Mouse (Mus musculus): ENCODE measurements around the gene Hccs. TPM values are rescaled to one million over a fixed set of nuclear protein-coding genes. Genes with fewer than 3 reads are reported as not detected.

Gene Hccs
- polyA plus RNA-seq (2011; ENCODE audit: insufficient read depth, insufficient read length, low read depth, missing spikeins): 25.1 and 25.7 TPM in 2 replicates

GRCm38 (mm10) chrX:169319945-169320667, at the start of gene Hccs:
Gene Hccs (minus strand): TSS chrX:169320372.
- 0 out of 2 replicates have a peak, but pooled peaks have one; percentile 11 for TF ChIP-seq EP300 (IDR thresholded peaks at IDR 0.05; ENCODE audit: insufficient read depth, low read depth, low read length)
- no peak for TF ChIP-seq CTCF (IDR thresholded peaks at IDR 0.05; ENCODE audit: low read depth, low read length)
- Histone ChIP-seq H3K9me3 (replicated peaks; ENCODE audit: control insufficient read depth, insufficient read depth, low read length, poor library complexity, severe bottlenecking) (no peaks in the 10 kb centered on the region), H3K27me3 (ENCODE audit: control insufficient read depth, insufficient read depth, low read length, poor library complexity, severe bottlenecking) (no peaks in the 10 kb centered on the region), H3K36me3 (ENCODE audit: control insufficient read depth, insufficient read depth, low read length, poor library complexity, severe bottlenecking) (peaks cover 5% of the 10 kb centered on the region), H3K4me1 (ENCODE audit: control insufficient read depth, insufficient read depth, low read length) (no peaks in the 10 kb centered on the region), H3K9ac (ENCODE audit: low read depth, poor library complexity, severe bottlenecking) (peak within 1 kb of the TSS; percentile 57), H3K27ac (ENCODE audit: insufficient read depth, low read length) (no peak within 1 kb of the TSS), H3K4me3 (ENCODE audit: low read depth, low read length) (peak within 1 kb of the TSS; percentile 70)

- H3K9me3 ChIP-seq (replicated peaks; ENCODE audit: control insufficient read depth, insufficient read depth, low read length, poor library complexity, severe bottlenecking): no peaks in the 10 kb centered on the region
- H3K4me1 ChIP-seq (ENCODE audit: control insufficient read depth, insufficient read depth, low read length): no peaks in the 10 kb centered on the region
- H3K27me3 ChIP-seq (ENCODE audit: control insufficient read depth, insufficient read depth, low read length, poor library complexity, severe bottlenecking): no peaks in the 10 kb centered on the region
- H3K9ac ChIP-seq (ENCODE audit: low read depth, poor library complexity, severe bottlenecking): no peak overlapping the region
- no peak overlapping the region for H3K4me3 ChIP-seq (ENCODE audit: low read depth, low read length)
- H3K36me3 ChIP-seq (ENCODE audit: control insufficient read depth, insufficient read depth, low read length, poor library complexity, severe bottlenecking): no peaks in the 10 kb centered on the region
- no peak for TF ChIP-seq EP300 (IDR thresholded peaks at IDR 0.05; ENCODE audit: insufficient read depth, low read depth, low read length)
- TF ChIP-seq CTCF (IDR thresholded peaks at IDR 0.05; ENCODE audit: low read depth, low read length): no peak
- TF ChIP-seq POLR2A (IDR thresholded peaks at IDR 0.05; ENCODE audit: insufficient read depth, low read length): no peak
- H3K27ac ChIP-seq (ENCODE audit: insufficient read depth, low read length): no peak overlapping the region
Observed at GRCm38 (mm10) chrX:169357146-169357772, 37.1 kb upstream of the Hccs start.

GRCm38 (mm10) chrX:169338213-169338612, 18.0 kb upstream of the Hccs start:
- TF ChIP-seq EP300 (IDR thresholded peaks at IDR 0.05; ENCODE audit: insufficient read depth, low read depth, low read length): no peak
- TF ChIP-seq CTCF (IDR thresholded peaks at IDR 0.05; ENCODE audit: low read depth, low read length): no peak
- no peak for TF ChIP-seq POLR2A (IDR thresholded peaks at IDR 0.05; ENCODE audit: insufficient read depth, low read length)
- H3K36me3 ChIP-seq (ENCODE audit: control insufficient read depth, insufficient read depth, low read length, poor library complexity, severe bottlenecking): no peaks in the 10 kb centered on the region
- no peaks in the 10 kb centered on the region for H3K27me3 ChIP-seq (ENCODE audit: control insufficient read depth, insufficient read depth, low read length, poor library complexity, severe bottlenecking)
- no peak overlapping the region for H3K27ac ChIP-seq (ENCODE audit: insufficient read depth, low read length)
- no peak overlapping the region for H3K4me3 ChIP-seq (ENCODE audit: low read depth, low read length)
- no peaks in the 10 kb centered on the region for H3K4me1 ChIP-seq (ENCODE audit: control insufficient read depth, insufficient read depth, low read length)
- no peaks in the 10 kb centered on the region for H3K9me3 ChIP-seq (replicated peaks; ENCODE audit: control insufficient read depth, insufficient read depth, low read length, poor library complexity, severe bottlenecking)
- no peak overlapping the region for H3K9ac ChIP-seq (ENCODE audit: low read depth, poor library complexity, severe bottlenecking)

GRCm38 (mm10) chrX:169337559-169337958, 17.4 kb upstream of the Hccs start:
- H3K9ac ChIP-seq (ENCODE audit: low read depth, poor library complexity, severe bottlenecking): no peak overlapping the region
- H3K27me3 ChIP-seq (ENCODE audit: control insufficient read depth, insufficient read depth, low read length, poor library complexity, severe bottlenecking): no peaks in the 10 kb centered on the region
- H3K4me1 ChIP-seq (ENCODE audit: control insufficient read depth, insufficient read depth, low read length): no peaks in the 10 kb centered on the region
- H3K27ac ChIP-seq (ENCODE audit: insufficient read depth, low read length): no peak overlapping the region
- no peaks in the 10 kb centered on the region for H3K9me3 ChIP-seq (replicated peaks; ENCODE audit: control insufficient read depth, insufficient read depth, low read length, poor library complexity, severe bottlenecking)
- no peak for TF ChIP-seq POLR2A (IDR thresholded peaks at IDR 0.05; ENCODE audit: insufficient read depth, low read length)
- no peak for TF ChIP-seq CTCF (IDR thresholded peaks at IDR 0.05; ENCODE audit: low read depth, low read length)
- TF ChIP-seq EP300 (IDR thresholded peaks at IDR 0.05; ENCODE audit: insufficient read depth, low read depth, low read length): no peak
- no peaks in the 10 kb centered on the region for H3K36me3 ChIP-seq (ENCODE audit: control insufficient read depth, insufficient read depth, low read length, poor library complexity, severe bottlenecking)
- H3K4me3 ChIP-seq (ENCODE audit: low read depth, low read length): no peak overlapping the region

GRCm38 (mm10) chrX:169332264-169332663, 12.1 kb upstream of the Hccs start:
- TF ChIP-seq POLR2A (IDR thresholded peaks at IDR 0.05; ENCODE audit: insufficient read depth, low read length) (no peak), EP300 (IDR thresholded peaks at IDR 0.05; ENCODE audit: insufficient read depth, low read depth, low read length) (no peak), CTCF (IDR thresholded peaks at IDR 0.05; ENCODE audit: low read depth, low read length) (no peak)
- H3K4me1 ChIP-seq (ENCODE audit: control insufficient read depth, insufficient read depth, low read length): no peaks in the 10 kb centered on the region
- H3K9me3 ChIP-seq (replicated peaks; ENCODE audit: control insufficient read depth, insufficient read depth, low read length, poor library complexity, severe bottlenecking): no peaks in the 10 kb centered on the region
- no peaks in the 10 kb centered on the region for H3K36me3 ChIP-seq (ENCODE audit: control insufficient read depth, insufficient read depth, low read length, poor library complexity, severe bottlenecking)
- H3K27ac ChIP-seq (ENCODE audit: insufficient read depth, low read length): no peak overlapping the region
- no peak overlapping the region for H3K9ac ChIP-seq (ENCODE audit: low read depth, poor library complexity, severe bottlenecking)
- no peak overlapping the region for H3K4me3 ChIP-seq (ENCODE audit: low read depth, low read length)
- no peaks in the 10 kb centered on the region for H3K27me3 ChIP-seq (ENCODE audit: control insufficient read depth, insufficient read depth, low read length, poor library complexity, severe bottlenecking)

Measured in ES-Bruce4 (cell line).